Mouse (Mus musculus): ENCODE measurements around the gene Rnpep.

The Rnpep gene

GRCm38 (mm10) chr1:135283826-135284291, at the start of gene Rnpep:
TSS of gene Rnpep (minus strand) at chr1:135284084.
- DNase-seq, result peak; percentile 73

- DNase-seq, result no peak
Measured at GRCm38 (mm10) chr1:135330578-135330977, 46.7 kb upstream of the Rnpep start.

- DNase-seq, result peak; percentile 26
Measured at GRCm38 (mm10) chr1:135328368-135328767, 44.5 kb upstream of the Rnpep start.

- no peak for DNase-seq
Measured at GRCm38 (mm10) chr1:135325934-135326333, 42.0 kb upstream of the Rnpep start.

GRCm38 (mm10) chr1:135324571-135324970, 40.7 kb upstream of the Rnpep start, which contains the start of gene Lmod1:
TSS of gene Lmod1 (plus strand) at chr1:135324807.
- no peak for DNase-seq

GRCm38 (mm10) chr1:135323367-135323901, 39.5 kb upstream of the Rnpep start:
- no peak for DNase-seq

- DNase-seq, result peak; percentile 97
Measured at GRCm38 (mm10) chr1:135313284-135314031, 29.6 kb upstream of the Rnpep start, which contains the start of gene Timm17a. TSS of gene Timm17a (minus strand) at chr1:135313778.

- no peak for DNase-seq
Measured at GRCm38 (mm10) chr1:135312201-135312600, 28.3 kb upstream of the Rnpep start.

GRCm38 (mm10) chr1:135311356-135311755, 27.5 kb upstream of the Rnpep start:
- DNase-seq, result no peak

GRCm38 (mm10) chr1:135290908-135291307, 7.0 kb upstream of the Rnpep start:
- no peak for DNase-seq

GRCm38 (mm10) chr1:135286311-135286710, 2.4 kb upstream of the Rnpep start:
- DNase-seq, result no peak

- peak; percentile 64 for DNase-seq
Measured at GRCm38 (mm10) chr1:135283287-135283825, 528 bp downstream of the Rnpep start.

GRCm38 (mm10) chr1:135282536-135283286, 1.2 kb downstream of the Rnpep start:
- no peak for DNase-seq

- DNase-seq, result no peak
Measured at GRCm38 (mm10) chr1:135281841-135282240, 2.0 kb downstream of the Rnpep start.

- DNase-seq, result peak; percentile 68
Measured at GRCm38 (mm10) chr1:135280646-135281045, 3.2 kb downstream of the Rnpep start.

GRCm38 (mm10) chr1:135271371-135271770, 12.5 kb downstream of the Rnpep start:
- DNase-seq, result no peak

GRCm38 (mm10) chr1:135267663-135268446, 16.0 kb downstream of the Rnpep start:
- DNase-seq, result no peak

GRCm38 (mm10) chr1:135265834-135266233, 18.1 kb downstream of the Rnpep start:
- no peak for DNase-seq

- DNase-seq, result no peak
Measured at GRCm38 (mm10) chr1:135263316-135263715, 20.6 kb downstream of the Rnpep start.

GRCm38 (mm10) chr1:135262329-135262728, 21.6 kb downstream of the Rnpep start:
- no peak for DNase-seq

GRCm38 (mm10) chr1:135260931-135261330, 23.0 kb downstream of the Rnpep start:
- no peak for DNase-seq

GRCm38 (mm10) chr1:135259128-135259436, 24.8 kb downstream of the Rnpep start:
- peak; percentile 57 for DNase-seq

Data from right cerebral cortex, adult 18-20 months (tissue).